Mouse (Mus musculus): ENCODE results near the gene Zbtb44.

Zbtb44 gene

GRCm38 (mm10) chr9:31115586-31115985 lies 85.1 kb downstream of the Zbtb44 start:
- DNase-seq (ENCODE audit: low spot score), result no peak

DNA sequence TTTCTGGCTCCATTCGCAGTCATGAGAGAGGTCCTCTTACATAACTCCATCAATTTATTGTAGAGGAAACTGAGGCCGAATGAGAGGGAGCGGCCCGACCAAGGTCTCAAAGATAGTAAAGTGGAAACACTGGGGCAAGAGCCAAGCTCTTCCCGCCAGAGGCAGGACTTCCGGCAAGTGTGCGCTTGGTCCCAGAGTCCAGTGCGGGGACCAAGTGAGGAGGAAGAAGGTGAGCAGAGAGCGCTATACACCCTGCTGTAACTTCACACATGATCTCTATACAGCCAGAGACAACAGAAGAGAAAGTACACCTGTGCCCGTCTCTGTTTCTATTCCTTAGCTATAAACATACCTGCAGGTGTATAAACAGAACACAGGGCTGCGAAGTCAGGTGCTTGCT lies 86.6 kb downstream of the Zbtb44 start:
- DNase-seq (ENCODE audit: low spot score), result no peak

- DNase-seq (ENCODE audit: low spot score), result no peak
Observed at GRCm38 (mm10) chr9:31117488-31117887, 87.0 kb downstream of the Zbtb44 start.

GRCm38 (mm10) chr9:31118520-31119298 lies 88.3 kb downstream of the Zbtb44 start:
- no peak for DNase-seq (ENCODE audit: low spot score)

GRCm38 (mm10) chr9:31119405-31119804 lies 89.0 kb downstream of the Zbtb44 start:
- no peak for DNase-seq (ENCODE audit: low spot score)

DNA sequence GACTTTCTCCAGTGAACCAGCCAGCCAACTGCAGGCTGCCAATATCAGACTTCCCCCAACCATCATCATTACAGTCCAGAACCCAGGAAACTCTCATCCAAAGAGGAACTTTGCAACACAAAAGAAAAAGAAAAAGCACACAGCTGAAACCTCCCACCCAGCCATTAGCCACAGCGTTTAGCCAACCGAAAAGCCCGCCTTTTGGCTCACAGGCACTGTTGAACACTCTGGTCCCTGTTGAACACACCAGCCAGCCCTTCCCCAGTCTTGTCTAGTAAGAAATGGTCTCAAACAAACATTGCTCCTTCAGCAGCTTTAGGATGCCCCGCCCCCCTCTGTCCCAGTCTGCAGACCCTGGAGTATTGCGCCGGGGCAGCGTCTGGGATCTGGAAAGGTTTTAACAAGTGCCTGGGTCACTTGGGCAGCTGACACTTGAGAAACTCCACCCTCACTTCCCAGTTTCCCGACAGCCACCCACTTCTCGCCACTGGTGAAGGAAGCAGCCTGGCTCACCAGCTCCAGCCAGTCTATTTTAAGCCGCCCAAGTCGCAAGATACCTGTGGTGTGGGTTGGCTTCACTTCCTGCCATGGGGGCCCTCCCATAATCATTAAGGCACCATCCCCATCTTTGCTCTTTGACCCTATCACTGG lies 89.6 kb downstream of the Zbtb44 start:
- no peak for DNase-seq (ENCODE audit: low spot score)

DNA sequence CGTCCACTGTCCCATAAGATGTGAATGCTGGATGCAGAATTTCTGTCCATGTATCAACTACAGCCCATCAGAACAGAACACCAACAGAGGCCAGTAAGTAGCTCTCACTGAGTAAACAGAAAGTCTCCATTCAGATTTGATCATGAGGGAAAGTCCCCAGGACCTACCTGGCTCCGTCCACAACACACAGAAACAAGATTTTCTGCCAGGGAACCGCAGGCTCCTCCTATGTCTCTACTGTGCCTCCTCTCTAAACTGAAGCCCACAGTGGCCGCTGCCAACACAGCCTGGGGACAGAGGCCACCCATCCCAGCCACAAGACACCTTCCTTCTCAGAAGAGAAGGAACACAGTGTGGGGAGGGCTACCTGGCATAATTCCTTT lies 90.1 kb downstream of the Zbtb44 start:
- no peak for DNase-seq (ENCODE audit: low spot score)

- DNase-seq (ENCODE audit: low spot score), result no peak
Observed at GRCm38 (mm10) chr9:31122464-31123030, 92.1 kb downstream of the Zbtb44 start.

Data from T-cell, adult 2 months (primary cell).